Mouse (Mus musculus): ENCODE measurements around the gene Gm6525. TPM values are rescaled to one million over a fixed set of nuclear protein-coding genes. Genes with fewer than 3 reads are reported as not detected.

The Gm6525 gene
- total RNA-seq, 2 experiments from 2014 or later: 0.67 to 0.69 TPM

DNA sequence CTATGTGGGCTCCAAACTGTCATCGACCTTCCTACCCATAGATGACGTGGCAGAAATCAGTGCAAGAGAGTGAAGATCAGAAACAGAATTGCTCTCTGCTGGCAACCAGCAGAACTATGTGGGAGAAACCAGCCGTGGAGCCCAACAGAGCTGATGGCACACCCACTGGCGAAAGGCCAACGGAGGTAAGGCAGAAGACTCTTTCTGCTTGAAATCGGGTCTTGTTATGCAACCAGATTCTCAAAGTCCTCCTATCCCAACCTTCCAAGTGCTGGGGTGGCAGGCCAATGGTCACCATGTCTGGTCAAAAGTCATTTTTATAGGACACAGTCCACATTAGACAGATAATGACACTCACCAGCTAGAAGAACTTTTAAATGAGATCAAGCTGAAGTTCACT is 40.6 kb downstream of the Gm6525 start:
- peak; percentile 61 for DNase-seq

DNA sequence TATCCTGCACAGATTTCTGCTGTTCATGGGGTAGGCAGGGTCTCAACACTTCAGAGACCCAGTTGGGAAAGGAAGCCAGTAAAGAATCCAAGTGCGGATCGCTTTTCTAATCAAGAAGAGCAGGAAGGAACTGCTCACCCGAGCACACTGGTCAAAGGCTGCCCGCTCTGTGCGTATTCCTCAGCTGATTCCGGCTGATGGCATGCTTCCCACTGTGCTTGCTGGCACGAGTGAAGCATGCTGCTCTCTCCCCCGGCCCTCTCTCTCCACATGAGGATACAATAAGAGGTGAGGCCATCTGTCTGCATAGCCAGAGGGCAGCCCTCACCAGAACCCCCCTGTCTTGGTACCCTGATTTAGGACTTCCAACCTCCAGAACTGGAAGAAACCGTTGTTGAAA is 41.3 kb downstream of the Gm6525 start:
- DNase-seq: peak; percentile 56

DNA sequence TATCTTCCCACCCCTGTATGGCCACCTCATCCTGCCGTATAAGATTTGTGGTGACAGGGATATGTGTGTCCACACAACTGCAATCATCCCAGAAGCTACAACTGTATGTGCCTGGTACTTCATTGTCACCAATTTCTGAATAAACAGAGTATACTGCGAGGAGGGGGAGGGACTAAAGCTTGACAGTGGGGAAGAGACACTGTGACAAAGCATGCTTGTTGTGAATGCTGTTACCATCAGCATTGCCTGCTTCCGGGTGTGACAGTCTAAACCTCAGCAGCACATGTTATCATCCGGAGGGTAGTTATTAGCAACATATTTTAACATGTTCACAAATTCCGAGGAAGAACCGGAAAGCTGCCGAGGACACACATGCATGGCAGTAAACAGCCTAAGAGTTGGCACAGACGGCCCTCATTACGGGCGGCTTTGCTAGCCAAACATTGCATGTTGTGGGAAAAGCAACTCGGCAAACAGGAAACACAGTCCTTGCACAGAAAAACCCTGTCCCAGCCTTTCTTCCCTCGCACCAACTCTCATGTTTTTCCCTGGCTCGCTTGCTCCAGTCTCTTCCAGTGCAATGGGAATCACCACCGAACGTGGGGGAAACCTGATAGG is 41.9 kb downstream of the Gm6525 start:
- DNase-seq: no peak

DNA sequence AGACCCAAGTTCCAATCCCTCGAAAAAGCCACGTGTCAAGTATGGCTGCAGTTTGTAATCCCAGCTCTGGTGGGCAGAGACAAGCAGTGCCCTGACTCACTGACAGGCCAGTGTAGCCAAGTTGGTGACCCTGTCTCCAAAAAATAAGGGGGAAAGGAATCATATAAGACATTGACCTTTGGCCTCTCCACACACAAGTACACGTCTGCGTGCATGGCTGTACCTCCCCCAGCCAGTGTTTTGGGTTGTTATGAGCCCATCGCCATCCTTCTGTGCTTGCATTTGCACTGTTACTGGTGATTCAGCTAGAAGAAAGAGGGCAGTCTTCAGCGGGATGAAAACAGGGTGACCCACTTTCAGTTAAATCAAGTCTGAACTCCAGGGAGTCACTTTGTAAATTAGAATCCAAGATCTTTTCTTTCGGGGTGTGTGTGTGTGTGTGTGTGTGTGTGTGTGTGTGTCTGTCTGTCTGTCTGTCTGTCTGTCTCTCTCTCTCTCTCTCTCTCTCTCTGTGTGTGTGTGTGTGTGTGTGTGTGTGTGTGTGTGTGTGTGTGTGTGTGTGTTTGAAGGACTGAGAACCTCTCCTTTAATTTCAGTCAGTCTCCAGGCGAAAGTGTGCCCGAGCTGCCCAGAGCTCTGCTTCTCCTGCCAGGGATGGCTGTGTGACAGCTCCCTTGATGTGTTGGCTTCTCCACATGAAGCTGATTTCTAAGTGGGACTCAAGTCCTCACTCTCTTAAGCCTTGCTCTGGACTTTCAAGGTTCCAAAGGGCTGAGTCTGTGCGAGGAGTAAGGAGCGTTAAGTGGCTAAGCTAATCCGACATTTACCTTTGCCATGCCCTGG is 43.4 kb downstream of the Gm6525 start:
- DNase-seq: peak; percentile 45

DNA sequence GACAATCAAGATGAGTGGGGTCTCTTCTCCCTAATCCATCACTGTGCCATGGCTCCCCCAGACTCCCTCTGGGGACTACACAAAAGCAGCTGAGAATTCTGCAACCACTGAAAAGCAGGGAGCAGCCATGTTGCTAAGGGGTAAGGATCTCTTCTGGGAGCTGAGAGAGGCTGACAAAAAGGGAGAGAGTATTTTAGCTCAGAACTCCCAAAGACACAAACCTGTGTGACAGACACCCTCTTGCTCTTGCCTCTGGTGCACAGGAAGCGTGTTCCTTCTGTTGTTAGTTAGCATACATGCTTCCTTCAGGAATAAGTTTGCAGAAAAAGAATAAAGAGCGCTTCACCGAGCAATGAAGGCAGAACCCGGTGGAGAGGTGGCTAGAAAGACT is 44.1 kb downstream of the Gm6525 start:
- no peak for DNase-seq

DNA sequence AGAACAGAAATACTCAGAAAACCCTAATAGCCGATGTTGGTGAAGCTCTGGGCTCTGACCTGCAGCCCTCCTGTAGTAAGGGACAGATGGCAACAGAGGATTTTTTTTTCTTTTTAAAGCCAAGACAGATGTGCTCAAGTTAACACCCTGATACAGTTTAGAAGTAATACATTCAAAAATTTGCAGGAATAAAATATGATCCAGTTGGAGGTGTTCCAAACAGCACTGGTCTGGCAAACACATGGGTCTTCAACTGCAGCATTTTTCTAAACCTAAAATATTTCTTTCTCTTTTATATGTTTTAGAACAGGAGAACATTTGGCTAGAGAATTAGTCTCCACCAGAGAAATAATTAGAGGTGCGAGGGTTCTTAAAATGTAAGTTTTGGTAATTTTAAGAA is 44.6 kb downstream of the Gm6525 start:
- no peak for DNase-seq

DNA sequence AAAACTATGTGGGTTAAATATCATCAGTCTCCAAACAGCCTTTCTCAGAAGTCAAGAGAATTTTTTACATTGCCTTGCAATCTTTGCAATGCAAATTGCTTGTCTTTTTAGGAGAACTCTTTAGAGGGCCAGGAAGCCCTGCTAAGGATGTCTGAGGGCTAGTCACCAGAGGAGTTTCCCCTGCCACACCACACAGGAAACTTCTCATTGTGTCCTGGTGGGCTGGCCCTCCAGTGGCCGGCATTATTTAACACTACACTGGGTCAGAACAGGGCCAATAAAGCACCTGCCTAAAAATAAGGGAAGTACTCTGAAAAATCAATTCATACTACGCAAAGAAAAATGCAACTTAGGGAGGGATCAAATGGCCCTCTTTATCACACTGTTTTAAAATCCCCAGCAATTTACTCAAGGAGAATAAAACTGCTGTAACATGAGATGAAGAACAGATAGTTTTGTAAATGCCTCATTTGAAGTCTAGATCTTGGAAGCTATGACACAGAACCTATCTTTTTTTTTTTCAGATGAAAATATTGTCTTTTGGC is 45.3 kb downstream of the Gm6525 start:
- no peak for DNase-seq

DNA sequence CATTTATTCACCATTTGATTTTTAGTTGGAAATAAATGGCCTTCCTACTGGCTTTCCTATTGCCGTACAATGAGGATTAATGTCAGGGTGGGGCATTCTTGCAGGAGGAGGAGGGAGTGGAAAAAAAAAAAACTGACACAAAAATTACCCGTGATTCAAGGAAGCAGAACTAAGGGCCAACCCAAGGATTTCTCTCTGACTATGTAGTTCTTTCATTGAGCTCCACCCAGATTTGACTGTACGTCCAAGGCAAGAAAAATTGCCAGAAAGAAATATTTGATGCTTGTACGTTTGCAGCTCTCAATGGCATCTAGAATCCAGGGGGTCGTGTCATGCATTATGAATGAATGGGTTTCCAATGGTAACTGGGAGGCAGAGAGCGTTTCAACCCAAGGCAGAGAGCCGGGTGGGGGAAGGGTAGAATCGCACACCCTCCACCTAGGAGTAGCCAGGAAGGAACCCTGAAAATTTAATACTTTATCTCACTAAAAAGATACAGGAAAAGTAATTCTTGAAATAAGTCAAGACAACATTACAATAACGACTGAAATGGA is 45.9 kb downstream of the Gm6525 start:
- DNase-seq: no peak

DNA sequence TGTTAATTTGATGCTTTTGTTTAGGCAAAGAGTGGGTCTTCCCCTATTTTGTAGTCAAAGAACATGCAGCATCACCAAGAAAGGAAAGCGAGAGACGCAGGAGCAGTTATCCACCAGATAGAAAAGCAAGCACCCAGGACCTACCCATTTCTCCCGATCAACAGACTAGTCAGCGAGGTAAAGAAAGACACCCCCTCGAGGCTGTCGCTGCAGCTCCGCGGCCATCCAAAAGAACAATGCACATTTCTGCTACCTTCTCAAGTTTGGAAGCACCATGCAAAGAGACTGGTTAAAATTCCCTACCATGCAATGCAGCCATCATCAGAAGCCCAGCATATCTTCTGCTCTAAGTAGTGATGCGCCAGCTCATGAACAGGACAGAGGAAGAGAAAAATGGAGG is 46.4 kb downstream of the Gm6525 start:
- DNase-seq: no peak

DNA sequence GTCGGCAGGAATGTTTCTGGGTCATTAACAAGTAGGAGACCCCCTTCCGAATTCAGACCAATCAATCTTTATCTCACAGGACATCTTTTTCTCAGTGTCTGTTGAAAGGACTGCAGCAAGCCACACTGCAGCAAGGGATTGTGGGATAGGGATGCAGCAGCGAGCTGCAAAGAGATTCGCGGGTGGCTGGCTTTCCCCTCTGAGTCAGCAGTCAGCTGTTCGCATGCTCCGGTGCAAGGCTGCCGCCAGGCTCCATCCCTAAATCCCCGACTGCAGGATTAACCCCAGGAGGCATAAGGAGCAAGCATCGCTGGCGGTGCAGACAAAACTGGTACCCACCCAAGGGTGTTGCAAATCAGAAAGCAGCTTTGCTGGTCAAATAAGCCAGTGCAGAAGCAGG is 46.8 kb downstream of the Gm6525 start:
- DNase-seq: peak; percentile 71

Other genes with a start within 250 kb of the Gm6525 start
- 10 to 100 TPM; 44.9 to 61.7 TPM for gene Tmem131l, start 133.9 kb upstream of the Gm6525 start, total RNA-seq (2021)
- 10 to 100 TPM; 25.2 to 26.5 TPM for gene Mnd1, start 18.3 kb upstream of the Gm6525 start, total RNA-seq (2021)
- 10 to 100 TPM; 53.1 to 58.5 TPM for gene Trim2, start 132.8 kb downstream of the Gm6525 start, total RNA-seq (2021)